Mouse (Mus musculus) limb, embryonic 13.5 days (tissue): ENCODE data around the gene Gm21760. TPM values are rescaled to one million over a fixed set of nuclear protein-coding genes. Genes with fewer than 3 reads are reported as not detected.
"Not testable (repeated sequence)": the region's sequence is repeated elsewhere in the genome, so short reads cannot be mapped to it uniquely, and the experiment has no call there.

Source experiments
- ATAC-seq: fragments of 200-750 bp; cut with Nextera tagmentation; 2 replicates; pipeline ENCODE4 v1.8.0; 2017; ENCODE audit warnings: low read depth, moderate number of reproducible peaks, moderate TSS enrichment; ENCODE audit not compliant: low FRiP score
- H3K27ac ChIP-seq: fragments of 300-500 bp; sonication (generic); 2 replicates; pipeline ENCODE4 v1.5.1; 2015; ENCODE audit warnings: inconsistent platforms, mild to moderate bottlenecking, moderate library complexity
- H3K27me3 ChIP-seq: fragments of 300-500 bp; sonication (generic); 2 replicates; pipeline ENCODE4 v1.6.1; 2015; ENCODE audit warnings: mild to moderate bottlenecking, inconsistent platforms
- H3K36me3 ChIP-seq: fragments of 300-500 bp; sonication (generic); 2 replicates; pipeline ENCODE4 v1.6.1; 2015; ENCODE audit warnings: inconsistent platforms, mild to moderate bottlenecking, moderate library complexity
- H3K4me1 ChIP-seq: fragments of 300-500 bp; sonication (generic); 2 replicates; pipeline ENCODE4 v1.6.1; 2015; ENCODE audit warnings: inconsistent platforms
- H3K4me2 ChIP-seq: fragments of 300-500 bp; sonication (generic); replicated peaks from 2 replicates; pipeline ENCODE4 v1.6.1; 2015; ENCODE audit warnings: inconsistent platforms, mild to moderate bottlenecking, moderate library complexity
- H3K4me3 ChIP-seq: fragments of 300-500 bp; sonication (generic); 2 replicates; pipeline ENCODE4 v1.5.1; 2015; ENCODE audit warnings: moderate library complexity, mild to moderate bottlenecking, inconsistent platforms
- H3K9ac ChIP-seq: fragments of 300-500 bp; sonication (generic); 2 replicates; pipeline ENCODE4 v1.6.1; 2015; ENCODE audit warnings: mild to moderate bottlenecking, inconsistent platforms
- H3K9me3 ChIP-seq: fragments of 300-500 bp; sonication (generic); 2 replicates; pipeline ENCODE4 v1.6.1; 2016; ENCODE audit warnings: inconsistent platforms
- WGBS: fragments of 180-500 bp; shearing (Covaris S2); methylation state at CpG from one replicate; pipeline ENCODE4 v1.1.7; 2015; 5-methylcytosine and 5-hydroxymethylcytosine counted together
- polyA plus RNA-seq: library from polyadenylated mRNA; unstranded; fragments of >200 nt; fragmentation: Nextera tagmentation; extraction: Ambion mirVana; gene quantifications from 2 replicates; pipeline ENCODE4 v1.2.1, GENCODE M21; 2015

The Gm21760 gene
- not detected in 2 replicates for polyA plus RNA-seq

GRCm38 (mm10) chrY:80133479-80133878 is at the start of gene Gm21760:
TSS of gene Gm21760 (plus strand) at chrY:80133779.
- not testable (repeated sequence) for H3K4me1 ChIP-seq, H3K9ac ChIP-seq, H3K4me2 ChIP-seq, H3K36me3 ChIP-seq, ATAC-seq, H3K4me3 ChIP-seq, H3K27me3 ChIP-seq, H3K27ac ChIP-seq, H3K9me3 ChIP-seq
- WGBS: no CpG with 5 or more reads among the region's 6 CpGs
